Mouse (Mus musculus): ENCODE measurements around the gene Ankrd11.
A peak's percentile ranks its signal among the peaks of the same experiment; 100 is the strongest.
"Not testable (repeated sequence)": the region's sequence is repeated elsewhere in the genome, so short reads cannot be mapped to it uniquely, and the experiment has no call there.

Gene Ankrd11

GRCm38 (mm10) chr8:123040110-123040650, 1.9 kb downstream of the Ankrd11 start:
- no peak for DNase-seq (ENCODE audit: low read depth, low spot score)

GRCm38 (mm10) chr8:123039376-123040109, 2.5 kb downstream of the Ankrd11 start:
- no peak for DNase-seq (ENCODE audit: low read depth, low spot score)

DNA sequence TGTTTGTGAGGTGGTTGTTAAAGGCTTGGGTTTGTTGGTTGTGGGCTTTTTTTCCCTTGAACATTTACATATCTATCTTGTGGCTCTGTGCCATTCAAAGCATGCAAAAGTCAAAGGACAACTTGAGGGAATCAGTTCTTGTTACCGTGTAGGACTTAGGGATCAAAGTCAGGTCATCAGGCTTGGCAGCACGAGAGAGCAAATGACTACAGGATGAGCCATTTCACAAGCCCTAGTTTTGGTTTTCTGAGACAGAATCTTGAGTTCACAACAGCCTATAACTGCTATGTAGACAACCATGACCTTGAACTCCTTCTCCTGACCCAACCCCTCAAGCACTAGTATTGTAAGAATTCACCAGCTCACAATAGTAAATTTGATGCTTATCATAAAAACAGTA, 3.7 kb downstream of the Ankrd11 start:
- no peak for DNase-seq (ENCODE audit: low read depth, low spot score)

DNA sequence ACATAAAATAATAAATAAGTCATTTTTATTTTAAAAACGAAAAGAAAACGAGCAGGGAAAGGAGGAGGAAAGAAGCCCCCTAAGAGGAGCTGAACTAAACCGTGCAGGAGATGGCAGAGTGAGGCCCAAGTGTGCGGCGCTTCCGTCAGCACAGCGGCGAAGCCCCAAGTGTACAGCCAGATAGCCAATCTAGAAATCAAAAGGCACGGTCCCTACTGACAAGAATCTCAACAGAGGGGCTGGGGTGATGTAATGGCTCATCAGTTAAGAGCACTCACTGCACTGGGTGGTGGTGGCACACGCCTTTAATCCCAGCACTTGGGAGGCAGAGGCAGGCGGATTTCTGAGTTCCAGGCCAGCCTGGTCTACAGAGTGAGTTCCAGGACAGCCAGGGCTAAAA, 4.6 kb downstream of the Ankrd11 start:
- no peak for DNase-seq (ENCODE audit: low read depth, low spot score)

DNA sequence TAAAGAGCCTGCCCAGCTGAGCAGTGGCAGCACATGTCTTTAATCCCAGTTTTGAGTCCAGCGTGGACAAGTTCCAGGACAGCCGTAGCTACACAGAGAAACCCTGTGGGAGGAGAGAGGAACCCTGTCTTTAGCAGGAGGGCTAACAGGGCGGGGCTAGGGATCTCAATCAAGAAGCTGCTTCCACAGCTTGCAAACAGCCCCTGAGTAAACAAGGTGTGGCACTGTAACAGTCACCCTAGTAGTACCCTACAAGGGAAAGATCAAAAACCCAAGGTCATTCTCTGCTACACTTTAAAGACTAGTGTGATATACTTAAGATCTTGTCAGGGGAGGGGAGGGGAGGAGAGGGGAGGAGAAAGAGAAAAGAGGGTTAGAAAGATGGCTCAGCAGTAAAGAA, 5.1 kb downstream of the Ankrd11 start:
- no peak for DNase-seq (ENCODE audit: low read depth, low spot score)

DNA sequence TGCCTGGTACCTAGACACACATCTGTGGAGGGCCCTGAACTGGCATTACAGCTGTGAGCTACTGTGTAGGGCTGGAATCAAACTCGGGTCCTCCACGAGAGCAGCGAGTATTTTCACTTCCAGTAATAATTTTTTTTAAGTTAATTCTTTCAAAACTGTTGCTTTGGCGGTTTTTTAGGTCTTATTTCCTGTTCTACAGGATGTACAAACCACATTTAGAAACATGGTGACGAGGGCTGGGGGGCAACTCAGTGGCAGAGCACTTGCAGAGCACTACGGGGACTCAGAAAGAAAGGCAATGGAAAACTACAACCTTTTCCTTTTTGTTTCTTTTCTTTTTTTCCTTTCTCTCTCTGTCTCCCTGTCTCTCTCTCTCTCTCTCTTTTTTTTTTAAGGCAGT, 7.9 kb downstream of the Ankrd11 start:
- no peak for DNase-seq (ENCODE audit: low read depth, low spot score)

GRCm38 (mm10) chr8:123033431-123033830, 8.6 kb downstream of the Ankrd11 start:
- DNase-seq (ENCODE audit: low read depth, low spot score): no peak

- peak; percentile 46 for DNase-seq (ENCODE audit: low read depth, low spot score)
These were observed 9.3 kb downstream of the Ankrd11 start for GRCm38 (mm10) chr8:123032730-123033129.

DNA sequence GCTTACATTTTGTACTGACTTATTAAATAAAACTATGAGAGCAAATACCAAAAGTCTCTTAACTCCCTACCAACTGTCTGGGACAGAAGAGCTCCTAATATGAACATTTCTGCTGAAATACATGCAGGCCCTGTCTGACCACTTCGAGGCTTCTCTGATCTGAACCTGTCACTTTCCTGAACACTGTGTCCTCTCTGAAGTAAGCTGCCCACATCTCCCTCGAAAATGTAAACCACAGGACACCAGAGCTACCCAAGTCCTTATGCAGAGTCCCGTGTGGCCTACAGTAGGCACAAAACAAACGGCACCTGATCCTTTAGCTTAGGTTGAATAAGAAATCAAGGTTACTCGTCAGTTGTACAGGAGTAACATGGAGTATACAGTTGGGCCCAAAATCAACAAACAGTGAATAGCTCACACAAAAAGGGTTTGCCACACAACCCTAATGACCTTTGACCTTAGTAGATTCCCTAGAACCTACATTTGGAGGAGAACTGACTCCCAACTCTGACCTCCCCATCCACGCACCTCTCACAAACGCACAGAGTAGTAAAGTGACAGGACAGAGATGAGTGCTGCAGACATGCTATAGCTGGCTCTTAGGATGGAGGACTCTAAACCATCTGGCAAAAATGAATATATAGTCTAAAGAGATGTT, 10.6 kb downstream of the Ankrd11 start:
- DNase-seq (ENCODE audit: low read depth, low spot score): no peak

- not testable (repeated sequence) for DNase-seq (ENCODE audit: low read depth, low spot score)
These were observed 12.0 kb downstream of the Ankrd11 start for GRCm38 (mm10) chr8:123030091-123030490.

DNA sequence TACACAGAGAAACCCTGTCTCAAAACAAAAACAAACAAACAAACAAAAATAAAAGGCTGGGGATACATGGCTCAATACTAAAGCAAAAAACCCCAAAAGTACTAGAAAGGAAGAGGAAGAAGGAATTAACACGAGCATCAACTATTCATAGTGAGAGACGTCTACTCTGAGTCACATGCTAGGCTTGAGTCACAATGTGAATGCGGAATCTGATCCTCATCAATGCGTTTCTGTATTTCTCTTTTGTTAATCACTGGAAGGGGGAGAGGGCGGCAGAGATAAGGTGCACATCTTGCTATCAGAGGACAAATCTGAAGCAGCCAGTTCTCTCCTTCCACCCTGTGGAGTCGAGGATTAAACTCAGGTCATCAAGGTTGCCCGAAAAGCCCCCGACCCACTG, 14.3 kb downstream of the Ankrd11 start:
- no peak for DNase-seq (ENCODE audit: low read depth, low spot score)

DNA sequence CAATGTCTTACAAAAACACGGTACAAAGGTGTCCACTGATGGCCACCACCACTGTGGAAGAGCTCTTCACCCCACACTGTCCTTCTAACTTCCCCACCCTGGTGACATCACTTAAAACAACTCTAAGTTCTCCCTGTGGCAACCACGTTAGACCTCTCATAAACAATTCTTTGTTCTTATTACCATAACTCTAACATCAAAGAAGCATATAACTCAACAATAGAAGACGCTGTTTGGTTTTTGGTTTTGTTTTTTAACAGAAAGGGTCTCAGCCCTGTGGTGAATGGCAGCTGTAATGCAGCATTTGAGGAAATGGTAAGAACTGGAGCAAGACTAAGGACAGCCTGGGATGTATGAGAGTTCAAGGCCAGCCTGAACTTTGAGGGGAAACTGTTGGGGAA, 16.1 kb downstream of the Ankrd11 start:
- DNase-seq (ENCODE audit: low read depth, low spot score): no peak

- no peak for DNase-seq (ENCODE audit: low read depth, low spot score)
These were observed 17.9 kb downstream of the Ankrd11 start for GRCm38 (mm10) chr8:123024226-123024625.

DNA sequence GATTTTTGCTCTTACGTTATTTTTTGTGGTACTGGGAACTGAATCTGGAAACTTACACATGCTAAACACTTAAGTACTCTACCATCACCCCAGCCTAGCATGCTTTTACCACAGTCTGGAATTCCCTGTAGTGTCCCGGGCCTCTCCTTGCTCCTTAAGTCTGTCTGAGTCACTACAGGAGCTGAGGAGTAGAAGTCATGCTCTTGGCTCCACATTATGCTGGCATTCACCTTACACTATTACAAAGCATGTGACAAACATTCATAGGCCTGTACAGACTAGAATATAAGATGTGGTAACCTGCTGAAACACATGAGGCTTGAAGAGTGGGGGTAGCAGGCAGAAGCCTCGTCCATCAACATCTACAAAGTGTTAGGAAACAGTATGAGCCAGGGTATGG, 19.4 kb downstream of the Ankrd11 start:
- no peak for DNase-seq (ENCODE audit: low read depth, low spot score)

GRCm38 (mm10) chr8:123021259-123021658, 20.8 kb downstream of the Ankrd11 start:
- no peak for DNase-seq (ENCODE audit: low read depth, low spot score)

GRCm38 (mm10) chr8:123020859-123021258, 21.2 kb downstream of the Ankrd11 start:
- DNase-seq (ENCODE audit: low read depth, low spot score): no peak

DNA sequence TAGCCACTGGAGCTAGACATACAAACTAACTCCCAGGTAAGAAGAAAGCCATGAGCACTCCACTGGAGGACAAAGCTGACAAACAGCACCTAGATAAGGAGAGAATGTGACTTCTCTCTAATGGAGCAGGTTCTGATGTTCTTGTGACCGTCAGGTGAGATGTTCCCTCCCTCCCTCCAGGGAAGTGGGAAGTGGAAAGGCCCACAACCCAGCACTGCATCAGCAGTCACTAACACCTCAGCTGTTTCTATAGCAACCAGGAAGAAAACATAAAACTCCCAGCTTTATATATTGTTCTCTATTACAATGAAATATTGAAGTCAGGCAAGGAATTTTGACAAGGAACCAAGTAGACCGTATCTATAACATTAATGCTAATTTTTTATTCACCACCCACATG, 22.0 kb downstream of the Ankrd11 start:
- DNase-seq (ENCODE audit: low read depth, low spot score): no peak

DNA sequence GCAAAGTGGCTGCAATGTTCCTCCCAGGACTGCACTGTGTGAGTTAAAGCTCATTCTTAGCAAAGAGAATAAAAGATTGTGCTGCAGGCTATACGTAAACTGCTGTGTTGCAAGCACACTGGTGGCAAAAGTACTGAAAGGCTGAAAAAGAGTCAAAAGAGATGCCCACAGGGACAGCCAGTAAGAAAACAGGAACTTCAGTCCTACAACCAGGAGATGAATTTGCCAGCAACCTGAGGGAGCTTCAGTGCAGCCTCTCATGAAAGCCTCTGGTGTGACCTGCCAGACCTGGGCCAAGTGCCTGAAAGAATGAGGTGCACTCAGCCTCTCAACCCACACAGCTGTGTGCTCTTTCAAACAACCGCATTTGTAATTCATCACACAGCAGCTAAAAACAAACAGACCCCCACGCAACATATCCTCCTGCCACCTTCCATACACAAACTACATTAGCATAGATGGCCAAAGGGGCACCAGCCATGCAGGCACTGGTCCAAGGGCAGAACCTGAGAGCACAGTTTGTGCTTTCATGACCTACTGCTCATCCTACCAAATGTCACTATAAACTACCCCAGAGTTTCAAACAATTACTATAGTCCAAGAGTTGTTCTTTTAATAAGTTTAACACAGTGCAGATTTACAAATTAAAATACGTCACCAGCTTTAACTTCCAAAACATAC, 23.5 kb downstream of the Ankrd11 start:
- DNase-seq (ENCODE audit: low read depth, low spot score): no peak

- no peak for DNase-seq (ENCODE audit: low read depth, low spot score)
These were observed 24.9 kb downstream of the Ankrd11 start for GRCm38 (mm10) chr8:123017143-123017542.

- DNase-seq (ENCODE audit: low read depth, low spot score): no peak
These were observed 27.0 kb downstream of the Ankrd11 start for GRCm38 (mm10) chr8:123015074-123015473.

DNA sequence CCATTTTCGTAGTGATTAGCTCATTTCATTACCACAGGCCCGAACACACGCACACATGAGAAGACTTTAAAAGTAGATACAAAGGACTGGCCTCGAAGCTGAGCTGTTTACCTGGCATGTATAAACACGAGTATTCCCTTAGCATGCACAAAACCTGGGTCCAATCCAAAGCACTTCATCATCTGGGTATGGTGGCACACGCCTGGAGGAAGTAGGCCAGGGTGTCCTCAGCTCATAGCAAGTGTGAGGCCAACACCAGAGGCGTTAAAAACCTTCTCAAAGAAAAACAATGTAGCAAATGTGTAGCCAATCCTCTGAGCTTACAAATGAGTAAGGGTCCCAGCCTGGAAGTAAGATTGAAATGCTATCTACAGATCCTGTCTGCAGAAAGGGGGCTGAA, 27.6 kb downstream of the Ankrd11 start:
- DNase-seq (ENCODE audit: low read depth, low spot score): no peak

DNA sequence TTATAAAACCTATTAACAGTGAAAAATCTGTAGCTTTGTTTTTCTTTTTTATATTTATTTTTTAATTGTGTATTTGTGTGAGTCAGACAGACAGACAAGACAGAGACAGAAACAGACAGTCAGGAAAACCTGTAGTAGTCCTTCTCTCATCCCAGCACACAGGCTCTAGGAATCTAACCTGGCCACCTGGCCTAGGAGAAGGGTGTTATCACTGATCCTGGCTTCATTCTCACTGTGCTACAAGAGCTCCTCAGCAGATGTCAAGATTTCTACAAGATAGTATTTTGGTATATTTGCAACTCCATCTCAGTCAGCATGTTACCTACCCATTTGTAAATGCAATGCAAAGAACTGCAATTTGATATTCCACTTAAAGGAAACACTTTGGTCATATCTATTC, 30.8 kb downstream of the Ankrd11 start:
- DNase-seq (ENCODE audit: low read depth, low spot score): no peak

DNA sequence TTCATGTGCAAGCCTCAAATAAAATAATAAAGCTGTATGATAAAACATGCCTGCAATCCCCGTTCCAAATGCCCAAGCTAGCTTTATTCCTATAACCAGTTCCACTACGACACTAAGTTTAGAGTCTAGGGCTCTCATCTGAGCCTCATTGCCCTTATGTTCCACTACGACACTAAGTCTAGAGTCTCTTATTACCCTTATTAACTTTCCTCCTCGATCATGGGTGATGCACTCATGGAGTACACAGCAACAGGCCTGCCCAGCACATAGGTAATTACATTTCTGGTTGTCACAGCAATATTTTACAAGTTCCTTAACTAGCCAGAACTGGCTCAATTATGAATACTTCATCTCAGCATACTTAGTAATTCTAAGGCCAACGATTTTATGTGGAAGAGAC, 36.3 kb downstream of the Ankrd11 start:
- DNase-seq (ENCODE audit: low read depth, low spot score): no peak
